Mouse (Mus musculus): ENCODE results near the gene Rprd1b. TPM values are rescaled to one million over a fixed set of nuclear protein-coding genes. Genes with fewer than 3 reads are reported as not detected.
"Not testable (repeated sequence)": the region's sequence is repeated elsewhere in the genome, so short reads cannot be mapped to it uniquely, and the experiment has no call there.

Gene Rprd1b
- total RNA-seq, 2 experiments from 2014 or later, result 23.7 to 31.7 TPM

DNA sequence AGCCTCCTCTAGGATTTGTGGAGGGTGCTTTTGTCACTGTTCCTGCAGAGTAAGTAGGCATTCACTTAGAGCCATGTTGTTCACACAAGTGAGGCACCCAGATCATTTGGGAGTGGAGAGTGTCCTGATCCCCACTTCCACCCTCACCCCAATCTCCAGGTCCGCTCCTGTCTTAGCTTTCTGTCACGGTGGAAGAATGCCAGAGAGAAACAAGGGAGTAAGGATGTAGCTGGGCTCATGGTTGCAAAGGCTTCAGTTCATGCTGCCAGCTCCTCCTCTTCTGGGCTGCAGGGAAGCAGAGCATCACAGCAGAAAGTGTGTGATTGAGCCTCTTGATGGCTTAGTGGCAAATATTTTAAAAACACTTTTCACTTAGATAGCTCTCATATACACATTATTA lies 12.1 kb downstream of the Rprd1b start:
- no peak for DNase-seq

DNA sequence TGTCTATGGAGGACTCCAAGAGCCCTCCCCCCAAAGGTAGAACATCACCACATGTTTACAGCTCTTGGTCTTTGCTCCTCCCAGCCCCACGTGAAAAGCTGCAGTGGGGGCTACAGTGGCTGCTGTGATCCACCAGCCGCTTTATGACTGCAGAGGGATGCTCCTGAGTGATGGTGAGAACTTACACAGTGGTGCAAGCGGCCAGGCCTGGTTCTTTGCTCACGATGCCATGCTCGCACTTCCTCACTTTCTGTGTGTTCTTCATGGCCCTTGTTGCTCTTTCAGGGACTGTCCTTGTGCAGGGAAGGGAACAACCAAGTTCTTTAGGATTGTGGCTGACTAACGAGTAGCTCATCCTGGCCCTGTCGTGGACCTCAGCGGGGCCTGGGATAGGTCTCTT lies 15.2 kb downstream of the Rprd1b start:
- no peak for DNase-seq

DNA sequence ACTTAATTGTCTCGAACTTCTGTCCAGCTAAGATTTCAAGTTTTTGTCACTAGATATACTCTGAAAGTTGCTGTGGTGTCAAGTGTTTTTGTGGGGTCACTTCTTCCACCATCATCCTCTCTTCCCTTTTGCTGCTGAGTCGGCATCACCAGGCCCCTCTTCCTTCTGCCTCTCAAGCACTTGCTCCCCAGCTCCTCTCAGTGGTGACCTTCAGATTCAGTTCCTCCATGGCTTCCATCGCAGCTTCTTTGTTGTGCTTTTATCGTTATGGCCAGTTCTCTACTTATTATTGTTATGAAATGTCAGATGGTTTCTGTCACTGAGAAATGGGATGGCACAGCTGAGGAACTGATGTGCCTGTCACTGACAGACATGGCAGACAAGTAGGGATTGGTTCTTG lies 17.9 kb downstream of the Rprd1b start:
- DNase-seq, result no peak

DNA sequence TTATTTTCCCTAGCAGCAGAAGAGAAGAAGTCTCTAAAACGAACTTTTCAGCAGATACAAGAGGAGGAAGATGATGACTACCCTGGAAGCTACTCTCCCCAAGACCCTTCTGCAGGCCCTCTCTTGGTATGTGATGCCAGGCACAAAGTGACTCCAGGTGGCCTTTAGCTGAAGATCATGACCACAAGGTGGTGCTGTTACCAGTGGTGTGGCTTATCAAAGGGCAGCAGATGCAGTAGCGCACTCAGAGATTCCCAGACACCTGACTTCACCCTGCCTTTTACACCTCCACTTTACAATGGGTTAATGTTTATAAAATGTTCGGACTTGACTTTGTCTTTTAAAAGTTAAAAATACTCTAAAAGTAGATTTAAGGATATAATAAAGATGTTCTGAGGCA lies 19.6 kb downstream of the Rprd1b start:
- no peak for DNase-seq

DNA sequence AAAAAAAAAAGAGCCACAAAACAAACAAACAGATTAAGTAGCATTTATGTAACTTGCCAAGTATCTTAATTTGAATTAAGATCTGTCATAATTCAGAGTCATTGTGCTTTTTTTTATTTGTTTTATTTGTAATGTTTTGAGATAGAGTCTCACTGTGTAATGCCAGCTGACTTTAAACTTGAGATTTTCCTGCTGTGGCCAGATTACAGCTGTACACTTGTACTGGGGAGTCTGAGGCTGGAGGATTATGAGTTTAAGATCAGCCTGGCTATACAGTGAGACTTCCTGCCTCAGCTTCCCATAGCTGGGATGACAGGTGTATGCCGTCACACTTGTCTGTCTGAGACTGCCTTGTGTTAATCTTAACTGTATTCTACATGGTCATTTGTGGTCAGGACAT lies 20.4 kb downstream of the Rprd1b start:
- no peak for DNase-seq

DNA sequence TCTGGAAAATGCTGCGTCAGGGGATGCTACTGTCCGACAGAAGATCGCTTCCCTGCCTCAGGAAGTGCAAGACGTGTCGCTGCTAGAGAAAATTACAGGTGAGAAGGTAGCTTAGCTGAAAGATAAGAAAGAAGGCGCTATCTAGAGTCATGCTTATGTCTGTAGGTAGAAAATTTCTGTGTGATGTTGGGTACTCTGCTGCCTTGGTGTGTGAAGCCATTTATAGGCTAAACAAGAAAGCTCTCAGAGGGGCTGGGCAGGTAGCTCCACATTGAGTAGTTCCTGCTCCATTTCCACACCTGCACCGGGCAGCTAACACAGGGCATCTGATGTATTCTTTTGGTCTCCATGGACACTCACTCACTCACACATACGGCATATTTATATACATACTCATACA lies 21.8 kb downstream of the Rprd1b start:
- no peak for DNase-seq

DNA sequence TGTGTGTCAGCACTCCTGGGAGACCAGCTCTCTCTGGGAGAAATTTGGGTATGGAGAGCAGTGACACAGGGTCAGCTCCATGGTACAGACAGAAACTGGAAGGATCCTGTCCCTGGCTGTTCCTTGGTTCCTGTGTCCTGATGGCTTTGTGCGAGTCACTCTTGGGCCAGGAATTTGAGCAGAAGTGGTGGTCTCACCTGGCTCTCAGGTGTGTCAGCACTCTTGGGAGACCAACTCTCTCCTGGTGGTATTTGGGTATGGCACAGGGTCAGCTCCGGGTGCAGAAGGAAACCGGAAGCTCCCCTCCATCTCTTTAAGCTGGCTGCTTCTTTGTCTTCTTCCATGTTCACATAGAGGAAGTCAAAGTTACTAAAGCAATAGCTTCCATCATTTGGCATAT lies 26.3 kb downstream of the Rprd1b start:
- DNase-seq, result no peak

DNA sequence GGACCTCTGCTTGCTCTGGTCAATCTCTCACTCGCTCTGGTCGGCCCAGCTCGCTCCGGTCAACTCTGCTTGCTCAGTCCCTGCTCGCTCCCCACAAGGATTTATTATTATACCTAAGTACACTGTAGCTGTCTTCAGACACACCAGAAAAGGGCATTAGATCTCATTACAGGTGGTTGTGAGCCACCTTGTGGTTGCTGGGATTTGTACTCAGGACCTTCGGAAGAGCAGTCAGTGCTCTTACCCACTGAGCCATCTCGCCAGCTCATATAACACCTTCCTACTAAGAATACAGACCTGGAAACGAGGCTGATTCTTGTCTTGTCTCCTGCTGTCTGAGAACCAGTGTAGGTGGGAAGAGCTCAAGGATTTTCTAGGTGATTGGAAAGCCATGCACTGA lies 27.1 kb downstream of the Rprd1b start:
- DNase-seq, result not testable (repeated sequence)

DNA sequence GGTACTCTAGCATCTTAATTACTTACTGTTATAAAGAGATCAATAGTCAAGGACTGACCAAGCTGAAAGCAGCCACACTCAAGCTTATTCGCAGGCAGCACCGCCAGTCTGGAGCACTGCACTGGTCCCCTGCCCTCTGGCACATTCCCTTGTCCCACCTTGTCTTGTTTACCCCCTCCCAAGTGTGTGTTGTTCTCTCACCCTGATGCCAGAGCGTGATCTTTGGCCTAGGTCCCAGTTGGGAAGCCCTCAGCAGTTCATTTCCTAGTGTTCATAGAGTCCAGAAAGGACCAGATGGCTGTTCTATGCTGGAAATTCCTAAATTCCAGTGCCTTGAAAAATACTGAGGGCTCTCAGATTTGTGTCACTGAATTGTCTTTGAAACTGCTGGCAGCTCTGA lies 28.7 kb downstream of the Rprd1b start:
- no peak for DNase-seq

DNA sequence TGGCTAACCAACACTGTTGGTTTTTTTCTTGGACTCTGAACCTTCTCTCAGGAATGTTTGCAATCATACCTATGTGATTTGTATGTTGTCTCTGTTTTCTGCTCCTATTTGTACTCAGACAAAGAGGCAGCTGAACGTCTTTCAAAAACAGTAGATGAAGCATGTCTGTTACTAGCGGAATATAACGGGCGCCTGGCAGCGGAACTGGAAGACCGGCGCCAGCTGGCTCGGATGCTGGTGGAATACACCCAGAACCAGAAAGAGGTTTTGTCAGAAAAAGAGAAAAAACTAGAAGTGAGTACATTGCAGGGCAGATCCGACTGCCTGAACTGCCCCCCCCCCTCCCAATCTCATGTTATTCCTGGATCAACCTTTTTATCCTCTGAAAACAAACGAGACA lies 30.2 kb downstream of the Rprd1b start:
- peak; percentile 52 for DNase-seq

DNA sequence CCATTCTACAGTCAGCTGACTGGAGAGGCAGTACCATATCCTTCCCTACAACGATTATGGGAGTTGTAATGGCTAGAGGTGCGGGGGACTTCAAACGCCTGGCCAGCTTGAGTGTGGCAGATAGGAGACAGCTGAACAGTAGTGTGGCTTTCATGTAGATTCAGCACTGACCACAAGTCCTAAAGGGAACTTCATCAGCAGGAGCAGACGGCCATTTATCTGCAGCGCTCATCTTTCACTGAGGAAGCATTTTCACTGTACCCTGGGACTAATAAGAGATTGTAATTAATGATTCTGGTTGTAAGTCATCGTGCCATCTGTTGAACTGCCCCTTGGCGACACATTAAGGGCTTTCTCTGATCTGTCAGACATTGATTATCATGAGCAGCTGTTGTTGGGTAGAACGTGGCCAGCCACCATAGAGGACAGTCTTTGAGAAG lies 31.4 kb downstream of the Rprd1b start:
- DNase-seq, result no peak

DNA sequence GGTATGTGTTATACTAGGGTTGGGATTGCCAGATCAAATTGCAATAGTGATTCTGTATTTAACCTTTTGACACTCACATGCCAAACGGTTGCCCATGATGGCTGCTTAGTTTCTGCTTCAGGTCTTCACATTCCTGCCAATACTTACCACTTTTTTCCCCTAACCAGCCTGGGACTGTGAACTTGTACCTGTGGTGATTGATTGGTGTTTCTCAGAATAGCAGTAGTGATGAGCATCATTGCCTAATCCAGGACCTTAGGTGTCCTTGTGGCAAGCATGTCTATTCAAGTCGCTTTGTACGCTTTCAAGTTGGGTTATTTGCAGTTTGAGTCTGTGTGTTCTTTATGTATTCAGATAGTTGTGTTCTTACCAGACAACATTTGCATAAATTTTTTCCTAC lies 34.7 kb downstream of the Rprd1b start:
- no peak for DNase-seq

DNA sequence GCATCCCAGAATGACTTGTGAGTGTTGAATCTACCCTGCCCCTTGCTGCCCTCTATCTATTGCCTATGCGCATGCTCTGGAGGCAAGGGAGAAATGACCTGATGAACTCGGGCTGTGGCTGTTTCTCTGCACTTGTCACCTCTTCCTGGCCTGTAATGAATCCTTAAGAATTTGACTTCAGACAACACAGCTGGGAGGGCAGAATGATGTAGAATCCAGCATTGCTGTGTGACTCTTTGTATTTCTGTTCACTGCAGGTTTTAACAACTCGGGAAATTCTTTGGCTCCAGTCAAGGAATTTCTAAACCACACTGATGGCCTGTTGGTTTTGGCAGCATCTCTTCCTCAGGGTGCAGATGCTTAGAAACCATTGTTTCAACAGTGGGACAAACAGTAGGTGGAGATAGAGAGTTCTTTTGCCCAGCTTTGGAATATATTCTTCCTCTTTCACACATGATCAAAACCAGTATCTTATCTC lies 36.3 kb downstream of the Rprd1b start:
- peak; percentile 25 for DNase-seq

DNA sequence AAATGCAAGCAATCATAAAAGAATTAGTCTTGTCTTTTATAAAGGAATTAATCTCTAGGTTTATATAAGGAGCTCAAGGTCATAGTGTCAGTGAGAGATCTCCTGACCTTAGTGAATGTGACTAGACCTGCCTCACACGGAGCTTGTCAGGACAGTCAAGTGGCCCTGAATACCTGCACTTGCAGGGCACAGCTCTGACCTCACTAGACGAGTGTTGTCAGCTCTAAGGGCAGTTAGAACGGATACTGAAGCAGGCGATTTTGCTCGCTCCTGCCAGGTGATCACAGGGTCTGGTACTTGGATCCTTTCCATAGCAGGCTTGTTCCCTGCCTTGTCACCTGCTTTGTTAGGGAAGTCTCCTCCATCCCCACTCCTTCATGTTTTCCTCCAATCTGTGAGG lies 36.8 kb downstream of the Rprd1b start:
- no peak for DNase-seq

DNA sequence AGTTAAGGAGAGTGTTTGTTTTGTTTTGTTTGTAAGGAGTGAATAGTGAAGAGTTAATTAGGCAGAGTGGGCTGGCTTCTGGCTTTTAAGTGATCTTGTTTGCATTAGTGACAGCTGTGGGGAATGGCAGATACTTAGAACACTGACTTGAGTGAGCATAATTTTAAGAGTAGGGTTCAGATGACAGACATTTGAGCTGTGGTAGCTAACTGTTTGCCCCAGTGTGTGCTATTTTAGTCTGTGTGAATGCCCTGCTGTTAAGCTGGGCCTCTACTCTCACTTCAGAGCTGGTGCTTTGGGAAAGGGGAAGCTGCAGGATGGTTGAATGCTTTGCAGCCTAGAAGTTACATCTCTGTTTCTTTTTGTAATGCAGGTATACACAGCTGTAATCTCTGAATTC lies 38.2 kb downstream of the Rprd1b start:
- peak; percentile 26 for DNase-seq

DNA sequence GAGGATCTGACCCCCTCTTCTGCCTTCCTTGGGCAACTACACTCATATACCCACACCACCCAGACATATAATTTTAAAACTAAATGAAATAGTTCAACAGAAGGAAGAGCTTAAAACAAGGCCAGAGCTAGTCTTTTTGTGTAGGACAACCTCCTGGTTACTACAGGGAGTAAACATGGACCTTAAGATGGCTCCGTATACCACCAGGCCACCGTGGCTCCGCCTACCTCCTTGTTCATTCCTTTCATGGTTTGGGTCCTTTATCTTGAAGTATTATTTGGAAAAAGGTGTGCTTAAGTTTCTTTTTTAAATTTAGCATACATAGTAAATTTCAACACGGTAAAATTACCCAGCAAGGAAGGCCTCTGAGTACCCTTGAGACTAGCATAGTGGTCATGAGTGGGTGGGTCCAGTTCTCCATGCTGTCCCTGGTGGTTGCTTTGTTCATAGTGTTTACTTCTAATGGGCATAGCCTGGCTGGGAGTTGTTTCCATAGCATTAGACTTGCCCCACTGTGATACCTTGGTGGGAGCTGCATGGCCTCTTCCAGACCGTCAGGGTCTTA lies 39.0 kb downstream of the Rprd1b start:
- DNase-seq, result no peak

DNA sequence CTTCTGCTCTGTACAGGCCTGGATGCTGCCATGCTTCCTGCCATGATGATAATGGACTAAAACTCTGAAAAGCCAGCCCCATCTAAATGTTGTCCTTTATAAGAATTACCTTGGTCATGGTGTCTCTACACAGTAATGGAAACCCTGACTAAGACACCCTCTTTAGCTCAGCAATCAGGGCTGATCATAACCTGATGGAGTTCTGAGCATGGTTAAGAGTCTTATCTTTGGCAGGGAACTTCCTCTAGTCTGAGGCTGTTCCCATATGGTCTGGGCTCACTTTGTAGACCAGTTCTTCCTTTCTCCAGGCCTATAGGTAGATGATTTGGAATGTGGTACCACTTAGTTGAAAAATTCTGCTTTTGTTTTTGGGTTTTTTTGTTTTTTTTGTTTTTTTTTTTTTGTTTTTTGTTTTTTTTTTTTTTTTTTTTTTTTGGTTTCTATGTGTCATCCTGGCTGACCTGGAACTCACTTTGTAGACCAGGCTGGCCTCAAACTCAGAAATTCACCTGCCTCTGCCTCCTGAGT lies 40.2 kb downstream of the Rprd1b start:
- no peak for DNase-seq

DNA sequence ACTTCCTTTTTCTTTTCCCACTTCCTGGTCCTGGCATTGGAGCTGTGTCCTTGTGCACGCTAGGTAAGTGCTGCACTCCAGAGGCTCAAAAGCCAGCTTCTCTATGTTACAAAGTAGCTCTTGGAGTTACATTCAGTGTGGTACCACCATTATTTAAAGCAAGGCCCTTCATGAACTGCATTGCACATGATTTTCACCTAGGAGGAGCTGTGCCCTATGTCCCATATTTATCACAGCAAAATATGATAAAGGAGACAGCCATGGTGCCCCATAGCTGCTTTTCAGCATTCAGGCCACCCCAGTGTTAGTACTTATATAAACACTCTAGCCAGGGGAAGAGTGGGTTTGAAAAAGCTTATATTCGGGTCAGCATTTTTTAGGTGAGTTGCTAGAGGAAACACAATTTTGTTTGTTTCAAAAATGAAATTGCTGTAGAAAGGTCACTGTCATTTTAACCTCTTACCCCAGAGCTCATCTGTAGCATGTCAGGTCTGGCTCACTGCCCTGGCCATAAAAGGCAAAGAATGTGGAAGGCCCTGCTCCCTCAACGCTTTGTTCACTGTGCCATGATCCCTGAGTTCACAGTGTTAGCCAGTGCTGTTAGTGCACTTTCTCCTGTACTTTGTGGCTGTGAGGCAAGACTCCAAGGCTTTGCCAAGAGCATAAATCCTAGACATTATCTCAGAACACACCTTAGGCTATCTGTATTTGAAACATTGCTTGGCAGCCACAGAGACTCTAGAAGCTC lies 42.8 kb downstream of the Rprd1b start:
- no peak for DNase-seq

DNA sequence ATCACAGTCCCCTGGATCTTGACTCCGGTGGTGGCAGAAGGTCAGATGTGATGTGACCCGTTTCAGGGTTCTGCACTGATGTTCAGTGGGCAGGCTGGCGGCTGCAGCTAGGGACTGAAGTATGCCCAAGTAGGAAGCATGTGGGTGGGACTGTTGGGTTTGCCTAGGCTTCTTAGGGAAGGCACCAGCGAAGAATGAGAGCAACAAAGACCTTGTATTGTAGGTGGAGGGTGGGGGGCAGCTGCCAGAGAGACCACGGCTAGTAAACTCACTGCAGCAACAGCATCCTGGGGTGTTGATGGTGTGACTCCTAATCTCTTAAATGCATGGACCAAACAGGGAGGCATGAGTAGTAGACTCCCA lies 43.3 kb downstream of the Rprd1b start:
- DNase-seq, result no peak

DNA sequence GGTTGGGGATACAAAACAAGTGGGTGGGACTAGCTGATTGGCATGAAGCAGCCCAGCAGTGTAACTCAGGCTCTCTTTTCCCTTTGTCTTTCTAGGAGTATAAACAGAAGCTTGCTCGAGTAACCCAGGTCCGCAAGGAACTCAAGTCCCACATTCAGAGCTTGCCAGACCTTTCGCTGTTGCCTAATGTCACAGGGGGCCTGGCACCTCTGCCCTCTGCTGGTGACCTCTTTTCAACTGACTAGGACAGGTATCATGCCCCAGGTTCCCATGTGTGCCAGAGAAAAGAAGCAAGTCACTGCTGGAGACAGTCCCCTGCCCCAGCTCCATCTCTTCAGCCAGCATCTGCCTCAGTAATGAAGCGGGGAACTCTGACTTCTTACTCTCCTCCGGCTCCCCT lies 46.5 kb downstream of the Rprd1b start:
- no peak for DNase-seq

DNA sequence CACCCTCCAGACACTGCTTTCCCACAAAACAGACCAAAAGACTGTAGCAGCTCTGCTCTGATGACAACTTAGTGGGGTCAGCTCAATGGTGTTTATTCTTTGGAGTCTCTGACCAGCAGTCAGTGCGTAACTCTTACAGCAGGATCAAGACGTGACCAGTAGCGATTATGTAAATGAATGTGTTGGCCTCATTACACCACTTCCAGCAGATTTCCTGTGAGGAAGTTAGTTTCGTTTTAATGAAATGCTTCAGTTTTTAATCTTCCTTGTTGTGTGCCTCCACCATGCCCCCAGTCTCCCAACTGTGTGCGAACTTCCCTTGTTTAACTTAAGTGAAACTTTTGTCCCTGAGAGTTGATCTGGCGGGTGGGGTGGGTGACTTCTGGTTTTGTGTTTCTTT lies 48.4 kb downstream of the Rprd1b start:
- DNase-seq, result no peak

DNA sequence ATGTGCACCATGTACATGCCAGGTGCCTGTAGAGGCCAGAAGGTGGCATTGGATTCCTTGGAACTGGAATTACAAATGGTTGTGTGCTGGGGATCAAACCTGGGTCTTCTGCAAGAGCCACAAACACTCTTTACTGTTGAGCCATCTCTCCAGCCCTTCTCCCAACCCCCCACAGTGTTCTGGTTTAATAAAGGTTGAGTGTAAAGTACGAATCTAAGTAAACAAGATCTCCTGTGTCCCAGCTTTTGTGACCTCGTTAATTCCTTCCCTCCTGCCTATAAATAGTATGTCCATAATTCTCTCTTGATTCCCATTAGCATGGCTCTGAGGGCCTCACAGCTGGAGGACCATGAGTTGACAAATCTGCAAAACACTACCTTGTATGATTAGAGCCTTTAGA lies 49.7 kb downstream of the Rprd1b start:
- no peak for DNase-seq

DNA sequence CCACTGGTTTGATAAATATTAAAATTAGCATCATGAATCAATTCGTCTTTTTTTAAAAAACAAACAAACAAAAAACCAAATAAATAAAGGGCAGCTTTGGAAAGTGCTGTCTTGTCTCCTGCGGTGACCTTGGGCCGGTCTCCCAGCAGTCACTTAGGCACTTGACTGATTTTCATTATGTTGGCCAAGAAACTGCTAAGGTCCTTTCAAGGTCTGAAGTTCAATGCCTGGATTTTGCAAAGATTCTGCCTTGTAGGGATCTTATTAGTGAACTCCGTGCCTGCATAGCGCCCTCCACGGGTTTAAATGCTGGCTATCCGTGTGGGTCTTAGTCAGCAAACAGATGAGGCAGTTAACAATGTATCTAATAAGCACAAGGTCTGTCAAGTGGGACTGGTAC lies 50.7 kb downstream of the Rprd1b start:
- no peak for DNase-seq

DNA sequence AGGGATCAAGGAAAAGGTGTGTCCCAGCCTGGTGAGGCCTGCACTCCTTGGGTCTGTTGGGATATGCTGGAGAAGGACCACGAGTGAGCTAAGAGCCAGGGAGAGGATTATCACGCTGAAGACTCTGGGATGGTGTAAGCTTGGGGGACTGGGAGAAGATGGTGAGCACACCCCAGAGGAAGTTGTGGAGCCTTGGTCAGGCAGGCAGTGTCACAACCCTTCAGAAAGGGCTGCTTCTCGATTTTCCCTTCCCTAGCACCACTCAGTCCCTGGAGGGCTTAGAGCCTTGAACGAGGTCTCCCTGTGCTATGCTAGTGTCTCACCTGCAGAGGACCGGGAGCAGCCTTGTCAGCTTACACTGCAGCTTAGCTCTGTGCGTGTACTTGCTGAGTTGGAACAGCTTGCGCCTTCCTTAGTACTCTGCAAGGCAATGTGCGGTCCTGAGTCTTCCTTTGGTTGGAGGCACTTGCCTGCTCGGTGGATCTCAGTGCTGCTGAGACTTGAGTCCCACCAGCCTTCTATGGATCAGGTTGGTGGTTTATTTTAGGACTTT lies 51.6 kb downstream of the Rprd1b start:
- no peak for DNase-seq
